Mouse (Mus musculus) gastrocnemius, postnatal 4 days (tissue): Measurements from ENCODE around the gene Git1. TPM values are rescaled to one million over a fixed set of nuclear protein-coding genes. Genes with fewer than 3 reads are reported as not detected.

Experiments
- DNase-seq, 2 experiments: peaks; one replicate each; pipeline ENCODE4 v3.0.0; 2021 to 2022; ENCODE audit warnings: low spot score in 2 of 2, mixed read lengths in 2 of 2
- total RNA-seq, 2 experiments: library from RNA; stranded (reverse); gene quantifications; 2 replicates each; pipeline ENCODE4 v1.2.3; 2021

Gene Git1
- total RNA-seq, 2 experiments from 2014 or later, result 48.5 to 52.9 TPM

- no peak for DNase-seq
Observed at GRCm38 (mm10) chr11:77476895-77477294, 16.5 kb upstream of the Git1 start.

GRCm38 (mm10) chr11:77483043-77483442 lies 10.3 kb upstream of the Git1 start:
- peak in 1 of 2 experiments; percentile 8 for DNase-seq

- DNase-seq, result no peak
Observed at GRCm38 (mm10) chr11:77483510-77484255, 9.7 kb upstream of the Git1 start.

- no peak for DNase-seq
Observed at GRCm38 (mm10) chr11:77485229-77485628, 8.1 kb upstream of the Git1 start.

- no peak for DNase-seq
Observed at GRCm38 (mm10) chr11:77486798-77487197, 6.6 kb upstream of the Git1 start.

GRCm38 (mm10) chr11:77488771-77489581 lies 4.4 kb upstream of the Git1 start:
- DNase-seq, result no peak

- peak in 1 of 2 experiments; percentile 79 for DNase-seq
Observed at GRCm38 (mm10) chr11:77489591-77490235, 3.6 kb upstream of the Git1 start, which contains the start of gene Ankrd13b. Gene Ankrd13b (minus strand): TSS chr11:77489678.

- no peak for DNase-seq
Observed at GRCm38 (mm10) chr11:77490451-77490850, 2.9 kb upstream of the Git1 start.

GRCm38 (mm10) chr11:77491123-77491501 lies 2.2 kb upstream of the Git1 start:
- peak; percentile 86 to 92 for DNase-seq

GRCm38 (mm10) chr11:77491502-77492291 lies 1.7 kb upstream of the Git1 start:
- peak in 1 of 2 experiments; percentile 84 for DNase-seq

- DNase-seq, result no peak
Observed at GRCm38 (mm10) chr11:77492311-77492871, 971 bp upstream of the Git1 start.

- peak; percentile 91 to 94 for DNase-seq
Observed at GRCm38 (mm10) chr11:77492911-77493332, 440 bp upstream of the Git1 start.

- DNase-seq, result no peak
Observed at GRCm38 (mm10) chr11:77494344-77494676, 948 bp downstream of the Git1 start.

GRCm38 (mm10) chr11:77494782-77495181 lies 1.4 kb downstream of the Git1 start:
- no peak for DNase-seq

GRCm38 (mm10) chr11:77495507-77495906 lies 2.1 kb downstream of the Git1 start:
- no peak for DNase-seq

GRCm38 (mm10) chr11:77497341-77497756 lies 4.0 kb downstream of the Git1 start:
- DNase-seq, result no peak

GRCm38 (mm10) chr11:77497851-77498250 lies 4.5 kb downstream of the Git1 start:
- DNase-seq, result no peak

GRCm38 (mm10) chr11:77498261-77499139 lies 5.1 kb downstream of the Git1 start:
- DNase-seq, result no peak

GRCm38 (mm10) chr11:77499354-77499753 lies 6.0 kb downstream of the Git1 start:
- DNase-seq, result no peak
